Mouse (Mus musculus) CD8-positive naive resting alpha-beta T cell, adult 2 months (primary cell): Measurements from ENCODE around the gene Lrrc29.

Source experiments
- DNase-seq, 2 experiments: peaks; one replicate each; pipeline ENCODE4 v3.0.0; 2022; ENCODE audit warnings: low read depth in 2 of 2, low spot score in 2 of 2

Gene Lrrc29

DNA sequence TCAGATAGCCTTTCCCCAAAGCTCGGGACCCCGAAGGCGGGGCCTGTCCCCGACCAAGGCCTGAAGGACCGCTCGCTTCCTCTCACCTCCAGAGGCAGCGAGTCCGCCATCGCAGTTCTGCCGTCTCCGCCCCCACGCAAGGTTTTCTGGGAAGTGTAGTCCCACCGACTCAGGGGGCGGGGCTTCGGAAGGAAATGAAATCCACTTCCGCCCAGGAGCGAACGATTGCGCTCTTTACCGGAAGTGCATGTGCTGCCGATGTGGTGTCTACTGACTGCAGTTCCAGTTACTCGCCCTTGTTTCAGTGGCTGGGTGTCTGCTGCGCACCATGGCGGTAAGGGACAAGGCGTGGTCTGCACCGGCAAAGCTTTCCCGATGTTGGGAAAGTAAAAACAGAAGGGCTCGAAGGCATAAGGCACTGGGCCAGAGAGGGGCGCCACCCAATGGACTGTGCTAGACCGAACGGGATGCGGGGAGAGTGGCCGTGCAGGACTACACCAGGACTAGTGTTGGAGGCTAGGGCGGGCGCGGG lies at the start of gene Lrrc29, which contains the start of gene Tmem208:
Lrrc29 (minus strand) TSS at position 138 of the 532 bp plus-strand sequence.
Tmem208 (plus strand) TSS at position 214 of the 532 bp plus-strand sequence.
- peak; percentile 93 to 97 for DNase-seq

DNA sequence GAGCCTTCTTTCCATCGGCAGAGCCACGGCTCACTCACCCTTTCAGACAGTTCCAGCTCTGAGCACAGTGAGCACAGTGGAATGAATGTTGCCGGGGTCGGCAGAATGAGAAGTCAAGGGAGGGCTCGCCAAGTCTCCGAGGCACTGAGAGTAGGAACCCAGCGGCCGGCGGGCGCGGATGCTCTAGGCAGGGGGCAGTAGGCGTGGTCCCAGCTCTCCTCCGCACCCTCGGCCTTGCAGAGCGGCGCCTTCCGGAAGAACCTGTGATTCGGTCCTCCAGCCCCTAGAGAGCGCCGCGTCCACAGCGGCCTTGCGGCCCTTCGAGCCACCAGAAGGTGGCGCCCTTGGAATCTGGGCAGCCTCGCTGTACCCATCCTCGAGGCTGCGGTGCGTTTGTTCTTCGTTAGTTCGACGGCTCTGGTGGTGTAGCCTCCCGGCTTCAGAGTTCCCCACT lies 48.5 kb upstream of the Lrrc29 start:
- DNase-seq, result peak in 1 of 2 experiments; percentile 22

DNA sequence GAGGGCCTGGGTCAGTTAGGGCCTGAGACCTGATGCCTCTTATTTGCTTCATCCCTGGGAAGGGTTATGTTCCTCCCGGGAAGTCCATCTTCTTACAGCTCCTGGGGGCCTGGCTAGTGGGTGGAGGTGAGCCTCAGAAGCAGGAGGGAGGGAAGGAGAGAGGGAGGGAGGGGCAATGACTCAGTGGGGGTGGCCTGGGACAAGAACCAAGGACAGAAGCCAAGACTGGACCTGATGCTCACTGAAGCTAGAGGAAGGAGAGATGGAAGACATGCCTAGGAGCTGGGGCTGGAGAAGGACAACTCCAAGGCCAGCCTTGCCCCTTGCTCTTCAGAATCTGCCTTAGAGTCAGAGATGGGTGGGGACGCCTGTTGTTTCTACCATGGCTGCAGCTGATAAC lies 47.0 kb upstream of the Lrrc29 start, which contains the start of gene Plekhg4:
Plekhg4 (plus strand) TSS at position 243 of the 400 bp plus-strand sequence.
- DNase-seq, result no peak

DNA sequence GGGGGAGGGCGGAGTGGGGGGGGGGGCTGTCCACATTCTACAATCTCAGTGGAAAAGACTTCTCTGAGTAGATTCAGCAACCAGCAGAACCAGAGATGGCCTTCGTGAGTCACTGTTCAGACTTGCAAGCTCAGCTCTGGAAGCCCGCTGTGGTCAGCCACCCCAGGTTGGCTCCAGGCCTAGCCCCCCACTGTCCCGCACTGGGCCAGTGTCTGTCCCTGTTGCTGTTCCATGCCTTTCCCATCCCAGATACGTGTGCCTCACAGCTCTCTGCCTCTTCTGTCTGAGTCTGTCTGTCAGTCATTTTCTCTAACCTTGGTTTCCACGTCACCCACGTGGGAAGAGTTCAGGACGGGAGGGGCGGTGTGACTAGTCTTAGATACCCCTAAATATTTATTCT lies 46.4 kb upstream of the Lrrc29 start:
- DNase-seq, result no peak

DNA sequence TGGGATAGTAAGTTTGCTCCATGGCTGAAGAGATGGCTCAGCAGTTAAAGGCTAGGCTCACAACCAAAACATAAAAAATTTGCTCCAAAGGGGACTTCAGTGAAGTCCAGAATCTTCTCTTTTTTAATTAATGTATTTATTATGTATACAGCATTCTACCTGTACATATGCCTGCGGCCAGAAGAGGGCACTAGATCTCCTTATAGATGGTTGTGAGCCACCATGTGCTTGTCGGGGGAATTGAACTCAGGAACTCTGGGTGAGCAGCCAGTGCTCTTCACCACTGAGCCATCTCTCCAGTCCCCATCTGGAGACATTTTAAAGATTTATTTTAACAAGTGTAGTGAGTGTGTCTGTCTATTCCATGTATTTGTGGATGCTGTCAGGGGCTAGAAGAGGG lies 41.0 kb upstream of the Lrrc29 start:
- DNase-seq, result no peak

DNA sequence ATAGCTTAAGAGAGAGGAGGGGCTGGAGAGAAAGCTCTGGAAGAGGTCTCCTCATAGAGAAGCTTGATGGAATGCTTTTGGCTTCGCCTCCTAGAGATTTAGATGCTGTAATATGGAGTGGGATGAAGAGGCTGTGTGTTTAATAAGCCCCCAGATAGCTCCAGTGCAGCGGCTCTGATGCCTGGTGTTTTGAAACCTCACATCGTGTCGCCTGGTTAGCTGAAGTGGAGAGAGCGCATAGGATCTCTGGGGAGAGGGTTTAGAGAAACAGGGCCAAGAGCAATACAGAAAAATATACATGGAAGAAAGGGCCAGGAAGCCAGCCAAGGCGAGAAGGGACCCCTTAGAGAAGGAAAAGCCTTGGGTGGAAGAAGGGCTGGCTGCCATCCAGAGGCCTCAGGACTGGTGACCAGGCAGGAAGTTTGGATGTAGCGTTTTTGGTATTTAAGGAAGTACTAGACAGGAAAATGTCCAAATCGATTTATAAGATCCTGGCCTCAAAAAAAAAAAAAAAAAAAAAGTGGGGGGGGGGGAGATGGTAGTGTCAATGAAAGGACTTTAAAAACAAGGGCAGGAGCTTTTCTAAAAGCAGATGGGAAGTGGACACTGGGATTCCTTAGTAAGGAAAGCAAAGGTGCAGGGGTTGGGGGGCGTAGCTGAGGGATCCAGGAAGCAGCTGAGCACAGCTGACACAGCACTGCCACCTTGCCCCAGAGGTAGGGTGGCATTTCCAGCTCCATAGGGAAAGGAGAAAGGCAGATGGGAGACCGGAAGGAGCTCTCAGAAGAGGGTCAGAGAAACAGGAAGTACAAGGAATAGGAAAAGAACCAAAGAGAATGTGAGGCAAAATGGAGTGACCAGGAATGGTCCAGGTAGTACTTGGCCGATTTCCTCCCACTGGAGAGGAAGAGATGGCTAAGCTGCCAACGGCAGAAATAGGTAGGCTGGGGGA lies 35.9 kb upstream of the Lrrc29 start:
- no peak for DNase-seq

DNA sequence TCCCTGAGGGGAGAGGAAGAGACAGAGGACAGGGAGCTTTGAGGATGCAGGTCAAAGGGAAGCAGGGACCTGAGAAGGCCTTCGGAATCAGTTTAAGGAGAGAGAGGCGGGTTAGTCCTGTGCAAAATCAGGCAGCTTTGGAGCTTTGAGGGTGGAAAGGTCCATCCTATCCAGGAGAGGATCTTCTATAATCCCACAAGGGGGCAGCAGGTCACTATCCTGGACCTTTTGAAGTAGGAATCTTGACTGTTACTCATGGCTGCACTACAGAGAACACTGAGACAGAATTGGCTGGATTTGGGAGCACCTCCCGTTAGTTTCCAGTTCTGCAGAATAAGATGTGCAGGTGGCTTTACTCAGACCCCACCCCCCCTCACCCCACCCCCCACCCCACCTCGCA lies 33.6 kb upstream of the Lrrc29 start:
- no peak for DNase-seq

DNA sequence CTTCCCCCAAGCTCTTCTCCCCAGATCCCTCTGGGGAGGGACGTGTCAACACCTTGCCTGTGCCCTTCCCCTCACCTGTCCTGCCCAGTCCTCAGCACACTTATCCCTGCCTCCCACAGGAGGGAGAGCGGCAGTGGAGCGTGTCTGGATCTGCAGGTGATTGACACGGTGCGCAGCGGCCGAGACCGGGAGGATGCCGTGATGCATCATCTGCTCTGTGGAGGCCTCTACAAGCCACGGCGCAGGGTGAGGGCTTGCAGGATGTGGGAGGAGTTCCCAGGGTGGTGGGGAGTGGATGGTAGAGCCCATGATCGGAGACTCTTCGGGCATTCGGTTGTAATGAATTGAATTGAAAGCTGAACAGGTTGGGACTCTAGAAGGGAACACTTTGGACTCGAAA lies 33.1 kb upstream of the Lrrc29 start:
- DNase-seq, result no peak

DNA sequence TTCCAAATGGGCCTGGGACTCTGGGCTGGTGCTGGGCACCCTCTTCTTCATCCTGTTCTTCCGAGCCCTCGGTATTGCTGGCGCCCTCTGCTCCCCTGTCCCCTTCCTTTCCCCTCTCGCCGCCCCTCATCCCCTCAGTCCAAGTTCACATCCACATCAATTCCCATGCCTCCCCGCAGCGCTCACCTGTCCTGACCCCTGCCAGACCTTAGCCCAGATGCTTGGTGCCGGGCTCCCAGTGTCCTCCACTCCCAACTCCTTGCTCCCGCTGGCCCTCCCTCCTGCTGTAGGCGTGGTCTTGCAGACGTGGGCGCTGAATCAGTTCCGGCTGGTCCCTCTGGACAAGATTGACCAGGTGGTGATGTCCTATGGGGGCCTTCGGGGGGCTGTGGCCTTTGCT lies 30.6 kb upstream of the Lrrc29 start:
- no peak for DNase-seq

DNA sequence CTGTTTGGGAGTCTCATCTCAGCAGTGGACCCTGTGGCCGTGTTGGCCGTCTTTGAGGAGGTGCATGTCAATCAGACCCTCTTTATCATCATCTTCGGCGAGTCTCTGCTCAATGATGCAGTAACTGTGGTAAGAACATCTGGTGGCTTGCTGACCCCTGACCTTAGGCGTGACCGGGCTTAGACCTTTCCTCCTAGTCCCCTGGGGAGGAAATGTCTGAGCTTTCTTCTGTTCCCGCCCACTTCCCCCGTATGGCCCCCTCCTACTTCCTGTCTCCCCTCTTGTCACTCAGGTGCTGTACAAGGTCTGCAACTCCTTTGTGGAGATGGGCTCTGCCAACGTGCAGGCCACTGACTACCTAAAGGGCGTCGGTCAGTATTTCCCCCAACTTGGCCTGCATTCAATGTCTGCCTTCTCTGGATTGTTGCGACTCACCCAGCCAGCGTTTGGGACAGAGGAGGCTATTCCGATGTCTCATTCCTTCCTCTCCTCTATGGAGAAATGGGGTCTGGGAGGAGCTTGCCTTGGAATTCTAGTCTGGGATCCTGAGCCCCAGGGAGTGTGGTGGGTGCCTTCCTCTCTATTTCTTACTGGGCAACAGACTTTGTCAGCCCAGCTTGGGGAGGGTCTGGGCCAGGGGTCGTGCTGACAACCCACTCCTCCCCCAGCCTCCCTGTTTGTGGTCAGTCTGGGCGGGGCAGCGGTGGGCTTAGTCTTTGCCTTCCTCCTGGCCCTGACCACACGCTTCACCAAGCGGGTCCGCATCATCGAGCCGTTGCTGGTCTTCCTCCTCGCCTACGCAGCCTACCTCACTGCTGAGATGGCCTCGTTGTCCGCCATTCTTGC lies 29.3 kb upstream of the Lrrc29 start:
- DNase-seq, result no peak

DNA sequence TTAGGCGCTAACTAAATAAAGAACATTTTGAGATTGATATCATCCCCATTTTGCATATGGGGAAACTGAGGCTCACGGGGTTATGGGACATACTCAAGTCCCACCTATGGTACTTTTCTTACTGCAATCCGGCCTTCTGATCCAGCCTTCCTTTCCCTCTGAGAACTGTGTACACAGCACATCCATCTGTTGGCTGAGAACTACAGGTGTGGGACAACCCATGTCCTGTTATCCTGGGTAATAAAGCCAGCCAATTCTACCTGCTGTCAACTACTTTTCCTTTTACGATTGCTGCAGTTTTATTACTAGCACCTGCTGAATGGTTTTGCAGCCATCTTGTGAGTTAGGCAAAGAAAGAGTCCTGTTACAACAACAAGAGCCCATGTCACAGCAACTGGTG lies 28.5 kb upstream of the Lrrc29 start:
- no peak for DNase-seq

DNA sequence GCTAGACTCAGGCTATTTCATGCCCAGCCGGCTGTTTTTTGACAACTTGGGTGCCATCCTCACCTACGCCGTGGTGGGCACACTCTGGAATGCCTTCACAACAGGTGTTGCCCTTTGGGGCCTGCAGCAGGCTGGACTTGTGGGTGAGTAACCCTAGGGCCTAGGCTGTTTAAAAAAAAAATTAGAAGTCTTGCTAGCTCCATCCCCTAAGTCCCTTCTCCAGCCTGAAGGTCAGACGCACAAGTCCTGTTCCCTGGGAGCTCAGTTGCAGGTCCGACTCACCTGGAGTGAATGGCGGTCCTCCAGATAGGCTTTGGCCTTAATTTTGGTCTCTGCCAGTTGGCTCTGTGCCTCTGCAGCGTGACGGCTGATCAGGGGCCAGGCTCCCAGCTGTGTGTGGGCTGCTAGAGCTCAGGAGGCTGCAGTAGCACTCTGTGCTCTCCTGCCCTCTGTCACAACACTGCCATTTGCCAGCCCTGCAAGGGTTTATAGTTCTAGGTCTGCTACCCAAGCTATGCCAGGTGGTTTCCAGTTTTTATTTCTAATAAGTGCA lies 27.6 kb upstream of the Lrrc29 start:
- DNase-seq, result no peak

DNA sequence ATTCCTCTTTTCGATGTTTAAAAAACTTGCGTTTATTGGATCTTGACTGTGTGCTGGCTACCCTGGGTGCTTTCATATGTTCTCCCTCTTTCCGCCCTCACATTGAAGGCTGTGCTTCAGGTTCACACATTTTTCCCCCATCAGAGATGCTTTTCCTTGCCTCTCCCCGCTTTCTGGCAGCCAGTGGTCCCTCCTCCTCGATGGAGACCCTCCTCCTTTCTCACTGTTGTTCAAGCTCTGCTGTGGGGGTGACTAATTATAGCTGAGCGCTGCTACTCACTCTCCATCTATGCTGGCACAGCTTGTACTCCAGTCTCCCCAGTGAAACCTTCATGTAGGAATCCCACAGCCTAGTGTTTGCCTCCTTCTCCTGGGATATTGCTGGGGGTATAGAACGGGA lies 24.1 kb upstream of the Lrrc29 start:
- DNase-seq, result no peak

DNA sequence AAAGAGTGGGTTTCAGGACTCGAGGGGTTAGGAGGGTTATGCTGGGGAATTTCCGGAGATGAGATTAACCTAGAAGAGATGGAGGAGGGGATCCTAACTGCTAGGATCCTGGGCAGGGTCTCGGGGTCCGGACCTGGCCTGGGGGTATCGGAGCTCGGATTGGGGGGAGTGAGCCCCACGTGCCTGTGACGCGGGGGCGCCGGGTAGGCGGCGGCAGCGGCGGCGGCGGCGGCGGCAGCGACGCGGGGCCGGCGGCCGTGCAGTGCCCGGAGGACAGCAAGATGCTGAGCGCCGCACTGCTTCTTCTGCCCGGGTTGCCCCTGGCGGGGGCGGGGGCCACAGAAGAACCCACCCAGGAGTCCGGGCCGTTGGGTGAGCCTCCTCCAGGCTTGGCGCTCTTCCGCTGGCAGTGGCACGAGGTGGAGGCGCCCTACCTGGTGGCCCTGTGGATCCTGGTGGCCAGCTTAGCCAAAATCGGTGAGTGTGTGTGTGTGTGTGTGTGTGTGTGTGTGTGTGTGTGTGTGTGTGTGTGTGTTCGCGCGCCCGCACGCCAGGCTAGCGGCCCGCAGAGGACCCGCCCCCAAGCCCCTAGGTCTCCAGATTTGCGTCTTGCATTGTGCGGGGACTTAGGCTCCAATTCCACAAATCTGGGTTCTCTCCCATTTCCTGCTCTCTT lies 23.2 kb upstream of the Lrrc29 start:
- DNase-seq, result peak; percentile 11 to 13

DNA sequence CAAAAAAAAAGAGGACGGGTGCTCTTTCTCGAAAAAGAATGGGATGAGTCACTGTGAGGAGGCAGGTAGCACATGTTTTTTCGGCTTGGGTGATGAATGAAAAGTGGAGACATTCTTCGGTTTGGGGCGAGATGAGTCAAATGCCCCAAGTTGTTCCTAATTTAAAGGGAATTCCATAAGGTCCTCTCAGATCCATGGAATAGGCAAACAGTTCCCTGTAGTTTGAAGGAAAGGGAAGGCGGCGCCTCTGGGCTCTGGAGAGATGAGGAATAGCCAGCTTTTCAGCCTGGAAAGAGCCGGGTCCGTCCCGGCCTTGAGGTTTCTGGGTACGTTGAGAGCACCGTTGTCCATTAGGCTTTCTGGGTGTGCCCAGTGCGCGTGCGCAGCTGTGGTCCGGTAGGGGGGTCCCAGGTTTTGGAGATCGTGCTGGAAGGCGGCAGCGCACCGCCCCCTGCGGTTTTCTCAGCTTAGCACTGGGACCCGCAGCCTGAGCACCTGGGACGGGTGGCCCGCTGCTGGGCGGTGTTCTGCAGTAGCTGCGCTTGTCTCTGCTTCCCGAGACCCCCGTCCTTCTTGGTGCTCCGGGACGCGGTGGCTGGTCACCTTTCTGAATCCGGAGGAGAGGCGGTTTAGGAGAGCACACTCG lies 22.5 kb upstream of the Lrrc29 start, which contains the start of gene Slc9a5:
Slc9a5 (plus strand) TSS at position 394 of the 646 bp plus-strand sequence.
- peak; percentile 13 to 27 for DNase-seq

DNA sequence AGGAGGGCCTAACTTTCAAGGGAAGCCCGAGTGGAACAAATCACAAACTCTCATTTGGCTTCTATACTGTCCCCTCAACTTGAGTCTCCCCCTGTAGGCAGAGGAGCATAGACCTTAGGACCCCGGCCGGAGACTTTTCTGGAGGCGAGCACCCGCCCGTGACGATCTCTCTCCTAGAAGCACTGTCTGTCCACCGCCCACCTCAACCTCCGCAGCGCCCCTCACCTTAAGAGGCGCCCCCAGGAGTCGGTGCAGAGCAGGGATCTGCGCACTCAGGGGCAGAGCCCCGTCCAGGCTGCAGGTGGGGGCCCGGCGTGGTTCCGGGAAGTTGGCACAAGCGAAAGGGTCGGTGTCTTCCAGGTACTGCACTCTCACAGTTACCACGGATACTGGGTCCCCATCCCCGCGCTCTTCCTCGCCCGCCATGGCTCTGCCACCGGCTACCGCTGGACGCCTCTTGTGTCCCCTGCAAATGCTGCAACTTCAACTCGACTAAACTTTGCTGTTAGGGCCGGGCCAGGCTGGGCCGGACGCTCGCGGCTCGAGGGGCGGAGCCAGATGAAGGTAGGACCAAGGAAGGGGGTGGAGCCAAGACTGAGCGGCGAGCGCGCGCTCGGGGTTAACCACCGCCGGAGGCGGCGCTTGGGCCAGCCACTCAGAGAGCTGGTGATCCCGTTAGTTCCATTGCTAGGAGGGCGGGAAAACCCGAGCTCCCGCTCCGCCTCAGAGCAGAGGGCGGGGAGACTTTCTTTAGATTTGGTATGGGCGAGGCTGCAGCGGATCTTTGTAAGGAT lies 21.5 kb upstream of the Lrrc29 start, which contains the start of gene Fhod1:
Fhod1 (minus strand) TSS at position 526 of the 794 bp plus-strand sequence.
- DNase-seq, result peak; percentile 64

DNA sequence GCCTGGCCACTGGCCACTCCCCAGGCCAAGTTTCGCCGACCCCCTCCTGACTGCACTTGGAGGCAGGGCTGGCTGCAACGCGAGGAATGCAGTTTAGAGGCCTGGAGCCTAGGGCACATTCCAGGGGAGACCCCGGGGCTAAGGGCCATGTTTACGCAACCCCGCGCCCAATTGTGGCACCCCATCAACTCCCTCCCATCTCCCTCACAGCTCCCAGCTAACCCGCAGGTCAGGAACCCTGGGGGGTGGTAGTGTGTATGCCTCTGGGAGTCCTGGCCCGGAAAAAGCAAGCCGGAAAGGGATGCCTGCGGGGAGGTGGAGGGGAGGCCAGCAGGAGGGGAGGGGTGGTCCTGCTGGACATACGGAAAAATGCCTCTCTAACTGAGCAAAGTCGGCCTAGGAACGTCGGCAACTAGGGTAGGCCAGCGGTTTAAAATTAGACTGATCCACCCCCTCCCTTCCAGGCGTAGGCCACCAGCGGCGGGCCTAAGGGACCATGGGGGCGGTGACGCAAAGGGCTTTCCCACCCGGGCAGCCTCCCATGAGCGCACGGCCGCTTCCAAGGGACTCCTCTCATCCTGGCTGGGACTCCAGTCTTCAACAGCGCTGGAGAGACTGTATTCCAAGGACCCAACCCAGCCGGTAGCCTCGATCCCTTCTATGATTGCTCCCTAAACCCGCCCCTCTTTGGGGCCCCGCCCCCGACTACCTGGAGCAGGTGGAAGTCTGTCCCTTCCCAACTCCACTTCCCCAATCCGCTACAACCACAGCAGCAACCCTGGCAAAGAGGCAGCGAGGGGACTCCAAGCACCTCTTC lies 20.7 kb upstream of the Lrrc29 start:
- DNase-seq, result no peak
